ENCODE assay signal across 23 mouse cellular contexts in the genomic region with DNA sequence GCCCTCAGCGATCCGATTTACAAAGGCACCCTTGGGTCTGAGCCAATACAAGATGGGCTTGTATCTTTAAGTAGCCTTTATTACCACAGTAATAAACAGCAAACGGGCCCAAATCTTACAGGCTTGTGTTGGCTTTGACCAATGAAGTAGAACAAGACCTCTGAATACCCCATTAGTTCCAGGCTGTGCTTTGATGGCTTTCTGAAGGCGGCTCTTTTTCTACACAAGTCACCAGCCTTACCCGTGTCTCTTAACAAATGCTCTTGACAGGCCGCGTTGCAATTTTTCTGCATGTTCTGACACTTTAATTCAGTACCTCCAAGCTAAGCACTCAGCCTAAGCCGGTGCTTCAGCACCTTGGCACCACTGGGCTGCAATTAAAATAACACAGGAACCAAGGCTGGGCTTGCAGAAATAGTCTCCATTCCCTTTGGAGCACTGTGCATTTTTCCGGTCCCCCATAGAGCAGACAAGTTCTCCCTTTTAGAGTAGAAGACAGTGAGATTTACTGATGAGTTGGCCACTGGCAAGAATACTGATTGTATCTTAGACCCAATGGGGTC.
DNase-seq lines count a peak whose midpoint lies in the region; ATAC-seq and TF ChIP-seq lines count a peak whose summit lies in the region.
"Had no signal": no experiment of that assay in that cellular context is flagged by ENCODE, and none has a peak within 500 bp of the region (broad histone marks: within the 10 kb centered on the region; RNA-seq: fewer than 3 reads in every experiment).

No protein-coding gene starts in this region.

- 0 out of 2 replicates have a peak, but pooled peaks cover 2% of the 10 kb centered on the region for H3K27me3 ChIP-seq in forebrain, embryonic 14.5 days (replicated peaks; ENCODE audit: control insufficient read depth, insufficient read depth, low read length)
- H3K27me3 ChIP-seq in forebrain, postnatal 0 days (ENCODE audit: insufficient read depth, low read length): 0 out of 2 replicates have a peak, but pooled peaks cover 4% of the 10 kb centered on the region
- H3K27me3 ChIP-seq in midbrain, embryonic 10.5 days (ENCODE audit: low read depth, poor library complexity, severe bottlenecking): peaks cover 54% of the 10 kb centered on the region
- peaks cover 38% of the 10 kb centered on the region; the same call in 1 of the 2 replicates for H3K27me3 ChIP-seq in midbrain, embryonic 13.5 days
- no peaks in the 10 kb centered on the region; the same call in none of the 2 replicates for H3K27me3 ChIP-seq in forebrain, embryonic 16.5 days (replicated peaks; ENCODE audit: control insufficient read depth, insufficient read depth, low read length)

- H3K9ac ChIP-seq in forebrain, embryonic 14.5 days (ENCODE audit: low read length): no peak overlapping the region
- no peak overlapping the region for H3K9ac ChIP-seq in forebrain, postnatal 0 days
- no peak overlapping the region for H3K9ac ChIP-seq in midbrain, embryonic 13.5 days (replicated peaks)
- H3K9ac ChIP-seq in forebrain, embryonic 16.5 days (replicated peaks; ENCODE audit: low read depth, low read length): no peak overlapping the region
- H3K9ac ChIP-seq: hindbrain, embryonic 15.5 days; liver, postnatal 0 days had no signal

- no peaks in the 10 kb centered on the region for H3K9me3 ChIP-seq in forebrain, embryonic 14.5 days (replicated peaks; ENCODE audit: control insufficient read depth, low read length)
- no peaks in the 10 kb centered on the region for H3K9me3 ChIP-seq in forebrain, postnatal 0 days (ENCODE audit: low read length)
- no peaks in the 10 kb centered on the region for H3K9me3 ChIP-seq in midbrain, embryonic 10.5 days (replicated peaks)
- H3K9me3 ChIP-seq in midbrain, embryonic 13.5 days: no peaks in the 10 kb centered on the region
- no peaks in the 10 kb centered on the region for H3K9me3 ChIP-seq in forebrain, embryonic 16.5 days (ENCODE audit: control insufficient read depth, low read length)
- H3K9me3 ChIP-seq: hindbrain, embryonic 15.5 days; limb, embryonic 10.5 days had no signal

- 15% methylated on average over 9 of the region's 9 CpGs for WGBS in forebrain, embryonic 14.5 days
- 20% methylated on average over 9 of the region's 9 CpGs for WGBS in forebrain, postnatal 0 days
- 39% methylated on average over 9 of the region's 9 CpGs for WGBS in midbrain, embryonic 10.5 days
- 21% methylated on average over 9 of the region's 9 CpGs for WGBS in midbrain, embryonic 13.5 days
- WGBS in forebrain, embryonic 16.5 days: 15% methylated on average over 9 of the region's 9 CpGs

- H3K36me3 ChIP-seq in forebrain, embryonic 14.5 days (ENCODE audit: control insufficient read depth, insufficient read depth, low read length): no peaks in the 10 kb centered on the region
- no peaks in the 10 kb centered on the region for H3K36me3 ChIP-seq in forebrain, postnatal 0 days (ENCODE audit: insufficient read depth)
- H3K36me3 ChIP-seq in midbrain, embryonic 10.5 days: no peaks in the 10 kb centered on the region
- H3K36me3 ChIP-seq in midbrain, embryonic 13.5 days: no peaks in the 10 kb centered on the region
- no peaks in the 10 kb centered on the region for H3K36me3 ChIP-seq in forebrain, embryonic 16.5 days (ENCODE audit: control insufficient read depth, insufficient read depth)
- H3K36me3 ChIP-seq: hindbrain, embryonic 15.5 days; limb, embryonic 10.5 days had no signal

- ATAC-seq in forebrain, embryonic 14.5 days: peak; percentile 58; the same call in 1 of the 2 replicates
- no peak for ATAC-seq in forebrain, postnatal 0 days
- ATAC-seq in midbrain, embryonic 13.5 days: no peak
- ATAC-seq in forebrain, embryonic 16.5 days: peak; percentile 50; the same call in 1 of the 2 replicates
- no peak for ATAC-seq in CD4-positive, CD25-positive, alpha-beta regulatory T cell, adult 4 months
- ATAC-seq: intestine, embryonic 16.5 days; liver, postnatal 0 days had no signal

- no peak overlapping the region for H3K4me3 ChIP-seq in forebrain, embryonic 14.5 days (ENCODE audit: low read depth, low read length)
- H3K4me3 ChIP-seq in forebrain, postnatal 0 days (ENCODE audit: low read depth, low read length): no peak overlapping the region
- no peak overlapping the region for H3K4me3 ChIP-seq in midbrain, embryonic 10.5 days
- no peak overlapping the region for H3K4me3 ChIP-seq in midbrain, embryonic 13.5 days (replicated peaks)
- no peak overlapping the region for H3K4me3 ChIP-seq in forebrain, embryonic 16.5 days (replicated peaks; ENCODE audit: low read length)
- H3K4me3 ChIP-seq: hindbrain, embryonic 15.5 days; left cerebral cortex, adult 2 months; limb, embryonic 10.5 days; myocyte had no signal

- no peak for TF ChIP-seq CTCF in forebrain, postnatal 0 days (IDR thresholded peaks at IDR 0.05; ENCODE audit: low read depth)

- peaks cover 6% of the 10 kb centered on the region; the same call in 1 of the 2 replicates for H3K4me1 ChIP-seq in forebrain, embryonic 14.5 days (ENCODE audit: control insufficient read depth, insufficient read depth, low read length)
- H3K4me1 ChIP-seq in forebrain, postnatal 0 days (ENCODE audit: insufficient read depth): no peaks in the 10 kb centered on the region
- H3K4me1 ChIP-seq in midbrain, embryonic 10.5 days: peaks cover 32% of the 10 kb centered on the region
- H3K4me1 ChIP-seq in midbrain, embryonic 13.5 days (replicated peaks): peaks cover 7% of the 10 kb centered on the region
- peaks cover 10% of the 10 kb centered on the region for H3K4me1 ChIP-seq in forebrain, embryonic 16.5 days (replicated peaks; ENCODE audit: control insufficient read depth, insufficient read depth, low read length)

- no peak overlapping the region for H3K27ac ChIP-seq in forebrain, embryonic 14.5 days (ENCODE audit: low read depth, low read length)
- H3K27ac ChIP-seq in forebrain, postnatal 0 days (ENCODE audit: low read depth, low read length): no peak overlapping the region
- H3K27ac ChIP-seq in midbrain, embryonic 10.5 days (replicated peaks): no peak overlapping the region
- H3K27ac ChIP-seq in midbrain, embryonic 13.5 days: no peak overlapping the region
- no peak overlapping the region for H3K27ac ChIP-seq in forebrain, embryonic 16.5 days (ENCODE audit: low read length)
- H3K27ac ChIP-seq: hindbrain, embryonic 15.5 days; left cerebral cortex, adult 2 months; limb, embryonic 10.5 days had no signal

- DNase-seq in forebrain, embryonic 14.5 days (ENCODE audit: low spot score): peak; percentile 72
- no peak for DNase-seq in forebrain, postnatal 0 days
- peak; percentile 27 for DNase-seq in midbrain, embryonic 10.5 days (ENCODE audit: low spot score)
- peak; percentile 45 for DNase-seq in R1 (ENCODE audit: low read depth, low spot score)
- DNase-seq in gastrocnemius, postnatal 10 days: no peak
- DNase-seq: adrenal gland, adult 2 months; cerebellum, adult 9-10 months; heart, postnatal 10 days; layer of hippocampus, adult 9-11 months; liver, postnatal 0 days; lung, postnatal 10 days; right cerebral cortex, postnatal 14 days; spleen, adult 18-20 months; thymus, postnatal 36 days had no signal

- no peak overlapping the region for H3K4me2 ChIP-seq in forebrain, embryonic 14.5 days (ENCODE audit: low read length)
- no peak overlapping the region for H3K4me2 ChIP-seq in forebrain, postnatal 0 days (ENCODE audit: low read depth)
- H3K4me2 ChIP-seq in midbrain, embryonic 13.5 days (replicated peaks): no peak overlapping the region
- H3K4me2 ChIP-seq in forebrain, embryonic 16.5 days (ENCODE audit: low read length): no peak overlapping the region
- H3K4me2 ChIP-seq: heart, embryonic 11.5 days; hindbrain, embryonic 15.5 days had no signal

Comparison
In these comparisons a context has a peak if more than half of its experiments do, and no peak if none do; other contexts are left out.
1. ATAC-seq: peak in forebrain, embryonic 14.5 days (single experiment) and forebrain, embryonic 16.5 days (single experiment); none in forebrain, postnatal 0 days (single experiment), midbrain, embryonic 13.5 days (single experiment) and CD4-positive, CD25-positive, alpha-beta regulatory T cell, adult 4 months (single experiment).
2. DNase-seq: peak in forebrain, embryonic 14.5 days (single experiment), midbrain, embryonic 10.5 days (single experiment) and R1 (single experiment); none in forebrain, postnatal 0 days (single experiment) and gastrocnemius, postnatal 10 days (single experiment).